Mouse (Mus musculus): ENCODE measurements around the gene Zfp280d. TPM values are rescaled to one million over a fixed set of nuclear protein-coding genes. Genes with fewer than 3 reads are reported as not detected.

The Zfp280d gene
- total RNA-seq, 2 experiments from 2014 or later = 99.8 to 208 TPM

- no peak for ATAC-seq (replicated peaks; ENCODE audit: low FRiP score, poor library complexity, severe bottlenecking)
Observed at GRCm38 (mm10) chr9:72411746-72412145, 137.1 kb downstream of the Zfp280d start.

Other genes starting within 250 kb of the Zfp280d start
- 24.5 and 36.9 TPM in 2 replicates for gene Tcf12, start 163.0 kb upstream of the Zfp280d start, total RNA-seq (2015; ENCODE audit: low replicate concordance)
- gene Tcf12, start 163.0 kb upstream of the Zfp280d start, total RNA-seq (2017; ENCODE audit: low replicate concordance) = 20.0 and 28.4 TPM in 2 replicates
- 177 and 188 TPM in 2 replicates for gene Mns1, start 163.2 kb downstream of the Zfp280d start, total RNA-seq (2015; ENCODE audit: low replicate concordance)
- gene Mns1, start 163.2 kb downstream of the Zfp280d start, total RNA-seq (2017; ENCODE audit: low replicate concordance) = 146 and 157 TPM in 2 replicates
- 25.9 and 51.1 TPM in 2 replicates for gene Tex9, start 217.4 kb downstream of the Zfp280d start, total RNA-seq (2015; ENCODE audit: low replicate concordance)
- 58.1 and 61.0 TPM in 2 replicates for gene Tex9, start 217.4 kb downstream of the Zfp280d start, total RNA-seq (2017; ENCODE audit: low replicate concordance)